Mouse (Mus musculus): Measurements from ENCODE around the gene Hmga2.
A peak's percentile ranks its signal among the peaks of the same experiment; 100 is the strongest.

The Hmga2 gene

DNA sequence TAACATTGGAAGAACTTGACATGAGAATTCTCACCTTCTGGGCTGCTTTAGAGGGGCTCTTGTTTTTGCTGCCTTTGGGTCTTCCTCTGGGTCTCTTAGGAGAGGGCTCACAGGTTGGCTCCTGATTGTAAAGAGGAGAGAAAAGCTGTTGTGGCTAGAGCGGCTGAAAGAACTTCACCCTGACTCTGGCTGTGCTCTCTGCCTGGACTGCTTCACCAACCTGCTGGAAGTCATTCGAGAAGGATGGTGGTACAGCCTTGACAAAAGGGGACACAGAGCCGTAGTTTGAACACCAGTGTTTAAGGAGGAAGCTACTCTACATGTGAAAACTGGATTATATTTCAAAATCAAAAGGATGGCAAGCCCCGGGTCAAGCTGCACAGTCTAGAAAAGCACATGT, 3.1 kb downstream of the Hmga2 start:
- no peak for DNase-seq (ENCODE audit: low read depth, low spot score)

GRCm38 (mm10) chr10:120472606-120473005, 3.7 kb downstream of the Hmga2 start:
- no peak for DNase-seq (ENCODE audit: low read depth, low spot score)

- DNase-seq (ENCODE audit: low read depth, low spot score), result no peak
Measured at GRCm38 (mm10) chr10:120465121-120465520, 11.1 kb downstream of the Hmga2 start.

GRCm38 (mm10) chr10:120461769-120462168, 14.5 kb downstream of the Hmga2 start:
- no peak for DNase-seq (ENCODE audit: low read depth, low spot score)

DNA sequence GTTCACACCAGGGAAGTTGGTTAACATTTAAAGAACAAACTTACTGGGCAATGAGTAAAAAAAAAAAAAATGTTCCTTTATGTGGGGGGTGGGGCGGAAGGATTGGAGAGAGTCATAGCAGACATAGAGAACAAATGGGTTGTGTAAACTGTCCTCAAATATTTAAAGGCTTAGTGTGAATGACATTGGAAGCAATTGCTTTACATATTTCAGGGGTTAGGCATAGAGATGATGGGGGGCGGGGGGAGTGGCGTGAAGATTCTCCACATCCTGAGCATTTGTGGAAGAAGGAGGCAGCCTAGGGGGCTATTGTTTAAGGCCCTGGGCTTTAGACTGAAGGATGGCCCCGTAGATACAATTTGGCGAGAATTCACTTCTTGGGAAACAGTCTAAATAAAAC, 15.0 kb downstream of the Hmga2 start:
- no peak for DNase-seq (ENCODE audit: low read depth, low spot score)

- DNase-seq (ENCODE audit: low read depth, low spot score), result no peak
Measured at GRCm38 (mm10) chr10:120458866-120459265, 17.4 kb downstream of the Hmga2 start.

DNA sequence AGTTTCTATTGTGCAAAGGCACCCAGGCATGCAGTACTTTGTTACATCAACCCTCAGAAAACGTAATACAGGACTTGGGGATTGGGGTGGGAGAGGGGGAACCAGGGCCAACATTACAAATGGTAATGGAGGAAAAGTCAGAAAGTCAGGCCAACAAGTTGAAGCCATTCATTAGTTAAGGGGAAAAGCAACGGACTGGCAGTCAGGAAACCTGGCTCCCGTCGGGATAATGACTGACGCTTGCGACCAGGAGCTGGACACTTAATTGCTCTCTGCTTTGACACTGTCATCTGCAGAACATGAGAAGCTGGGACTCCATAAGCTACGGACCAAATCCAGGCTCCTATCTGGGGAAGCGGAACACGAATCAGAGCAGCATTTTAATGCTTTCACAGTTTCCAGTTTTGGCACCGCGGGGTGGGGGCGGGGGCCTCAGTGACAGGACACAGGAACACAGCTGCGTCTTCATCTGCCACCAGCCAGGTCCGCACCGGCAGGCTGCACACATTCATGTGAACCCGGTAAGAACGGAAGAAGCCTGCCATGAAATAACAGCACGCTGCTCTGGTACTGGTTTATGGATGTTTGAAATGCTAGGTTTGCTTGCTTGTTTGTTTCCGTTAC, 26.5 kb downstream of the Hmga2 start:
- no peak for DNase-seq (ENCODE audit: low read depth, low spot score)

DNA sequence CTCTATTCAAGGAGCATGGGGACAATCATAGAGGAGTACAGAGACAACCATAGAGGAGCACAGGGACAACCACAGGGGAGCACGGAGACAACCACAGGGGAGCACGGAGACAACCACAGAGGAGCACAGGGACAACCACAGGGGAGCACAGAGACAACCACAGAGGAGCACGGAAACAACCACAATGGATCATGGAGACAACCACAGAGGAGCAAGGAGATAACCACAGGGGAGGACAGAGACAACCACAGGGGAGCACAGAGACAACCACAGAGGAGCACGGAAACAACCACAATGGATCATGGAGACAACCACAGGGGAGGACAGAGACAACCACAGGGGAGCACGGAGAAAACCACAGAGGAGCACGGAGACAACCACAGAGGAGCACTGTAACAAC, 29.5 kb downstream of the Hmga2 start:
- no peak for DNase-seq (ENCODE audit: low read depth, low spot score)

GRCm38 (mm10) chr10:120446206-120446605, 30.1 kb downstream of the Hmga2 start:
- DNase-seq (ENCODE audit: low read depth, low spot score), result no peak

GRCm38 (mm10) chr10:120444463-120445070, 31.7 kb downstream of the Hmga2 start:
- DNase-seq (ENCODE audit: low read depth, low spot score), result no peak

- DNase-seq (ENCODE audit: low read depth, low spot score), result no peak
Measured at GRCm38 (mm10) chr10:120443757-120444311, 32.4 kb downstream of the Hmga2 start.

GRCm38 (mm10) chr10:120441254-120441653, 35.0 kb downstream of the Hmga2 start:
- no peak for DNase-seq (ENCODE audit: low read depth, low spot score)

GRCm38 (mm10) chr10:120434433-120434832, 41.8 kb downstream of the Hmga2 start:
- DNase-seq (ENCODE audit: low read depth, low spot score), result no peak

DNA sequence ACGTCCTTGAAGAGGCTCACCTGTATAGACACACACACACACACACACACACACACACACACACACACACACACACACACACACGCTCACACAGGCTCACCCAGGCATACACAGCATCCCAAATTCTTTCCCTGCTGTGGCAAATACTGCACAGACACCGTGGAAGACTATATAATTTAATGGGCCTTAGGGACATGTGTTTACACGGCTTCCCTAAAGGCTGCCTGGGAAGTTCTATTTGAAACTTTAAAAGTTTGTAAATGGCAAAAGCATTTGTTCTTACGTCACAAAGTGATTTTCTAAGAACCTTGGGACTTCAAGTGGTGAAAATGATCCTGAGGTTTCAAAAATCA, 42.8 kb downstream of the Hmga2 start:
- DNase-seq (ENCODE audit: low read depth, low spot score), result no peak

- DNase-seq (ENCODE audit: low read depth, low spot score), result peak; percentile 59
Measured at GRCm38 (mm10) chr10:120432731-120433462, 43.4 kb downstream of the Hmga2 start.

GRCm38 (mm10) chr10:120432081-120432480, 44.2 kb downstream of the Hmga2 start:
- no peak for DNase-seq (ENCODE audit: low read depth, low spot score)

DNA sequence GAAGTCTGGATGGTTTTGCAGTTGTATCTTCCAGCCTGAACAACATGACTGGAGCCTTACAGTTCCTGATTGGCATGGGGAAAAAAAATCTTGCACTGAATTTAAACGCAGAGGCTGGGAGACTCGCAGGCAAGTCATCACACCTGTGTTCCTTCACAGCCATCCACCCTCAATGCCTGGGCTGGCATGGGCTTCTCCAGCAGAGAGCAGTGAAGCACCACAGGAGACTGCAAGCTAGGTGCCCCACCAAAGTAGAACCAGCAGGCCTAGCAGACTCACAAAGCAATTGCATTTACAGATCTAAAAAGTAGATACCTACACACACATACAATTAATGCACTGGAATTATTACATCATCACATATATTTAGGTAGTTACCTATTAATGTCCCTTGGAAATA, 44.8 kb downstream of the Hmga2 start:
- DNase-seq (ENCODE audit: low read depth, low spot score), result no peak

DNA sequence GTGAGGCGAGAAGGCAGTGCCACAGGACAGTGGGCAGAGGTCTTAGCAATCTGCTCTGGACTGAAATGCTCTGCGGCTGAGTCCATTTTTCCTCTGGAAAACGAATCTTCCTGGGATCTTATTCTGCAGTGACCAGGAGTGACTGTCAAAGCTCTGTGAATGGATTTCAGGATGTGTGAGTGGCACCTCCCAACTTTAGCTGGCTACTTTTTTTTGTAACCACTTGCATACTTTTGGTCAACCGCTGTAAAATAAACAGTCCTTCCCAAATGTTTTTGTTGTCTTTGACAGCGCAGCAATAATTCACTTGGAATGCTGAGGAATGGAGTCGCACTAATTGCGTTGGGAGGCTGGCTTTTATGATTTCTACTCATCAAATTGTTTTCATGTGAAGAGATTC, 45.8 kb downstream of the Hmga2 start:
- no peak for DNase-seq (ENCODE audit: low read depth, low spot score)

DNA sequence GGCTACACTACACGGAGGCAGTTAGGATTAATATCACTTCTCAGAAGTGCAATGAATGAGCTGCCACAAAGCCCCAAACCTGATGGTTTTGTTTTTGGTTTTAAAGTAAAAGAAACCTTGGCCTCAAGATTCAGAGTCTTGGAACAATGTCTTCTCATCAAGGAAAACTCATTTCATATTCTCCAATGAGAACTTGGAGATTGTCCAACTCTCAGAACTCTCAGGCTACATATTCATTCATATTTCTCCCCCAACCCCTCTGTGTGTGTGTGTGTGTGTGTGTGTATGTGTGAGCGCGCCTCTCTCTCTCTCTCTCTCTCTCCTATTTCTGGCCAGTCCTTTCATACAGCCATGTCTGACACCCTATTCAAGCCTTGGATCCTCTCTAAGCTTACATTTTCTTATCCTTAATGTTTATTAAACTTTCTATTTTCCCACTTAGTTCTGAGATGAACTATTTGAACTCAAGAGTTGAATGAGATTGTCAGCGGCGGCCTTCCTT, 46.5 kb downstream of the Hmga2 start:
- DNase-seq (ENCODE audit: low read depth, low spot score), result no peak

GRCm38 (mm10) chr10:120429199-120429551, 47.1 kb downstream of the Hmga2 start:
- DNase-seq (ENCODE audit: low read depth, low spot score), result no peak

DNA sequence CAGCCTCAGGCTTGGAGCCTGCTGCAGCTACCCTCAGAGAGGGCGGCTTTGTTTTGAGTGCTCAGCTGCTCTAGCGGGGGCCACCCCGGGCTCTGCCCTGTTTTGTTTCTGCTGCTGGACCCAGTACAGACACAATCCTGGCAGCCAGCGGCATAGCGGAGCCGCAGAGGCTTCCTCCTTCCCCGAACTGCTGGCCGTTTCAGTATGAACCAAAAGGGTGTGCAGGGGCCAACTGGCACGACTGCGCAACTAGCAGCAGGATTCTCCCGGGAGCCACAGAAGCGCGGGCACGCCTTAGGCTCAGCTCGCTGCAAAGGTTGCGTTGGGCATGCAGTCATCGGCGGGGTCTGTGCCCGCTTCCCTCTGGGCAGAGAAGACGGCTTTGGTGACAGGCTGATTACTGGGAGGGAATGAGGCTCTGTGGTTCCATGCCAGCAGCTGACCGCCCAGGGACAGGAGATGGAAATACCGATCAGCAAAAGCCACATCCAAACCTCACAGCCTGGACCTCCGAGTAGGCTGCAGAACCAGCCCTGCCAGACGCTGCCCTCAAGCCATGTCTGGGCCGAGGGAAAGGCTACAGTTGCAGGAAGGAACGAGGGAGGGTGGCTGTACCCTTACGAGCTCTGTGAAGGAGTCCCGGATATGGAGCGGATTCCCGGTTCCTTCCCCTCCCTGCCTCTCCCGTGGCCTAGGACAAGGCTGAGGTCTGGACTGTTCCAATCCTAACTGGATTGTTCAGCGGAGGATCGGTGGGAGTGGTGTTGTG, 47.7 kb downstream of the Hmga2 start:
- no peak for DNase-seq (ENCODE audit: low read depth, low spot score)

GRCm38 (mm10) chr10:120426086-120426610, 50.1 kb downstream of the Hmga2 start:
- DNase-seq (ENCODE audit: low read depth, low spot score), result no peak

All from embryo, embryonic 11.5 days (tissue).